Mouse (Mus musculus) kidney, embryonic 14.5 days (tissue): ENCODE measurements around the gene Wdr4. TPM values are rescaled to one million over a fixed set of nuclear protein-coding genes. Genes with fewer than 3 reads are reported as not detected.
A peak's percentile ranks its signal among the peaks of the same experiment; 100 is the strongest.
"Not testable (repeated sequence)": the region's sequence is repeated elsewhere in the genome, so short reads cannot be mapped to it uniquely, and the experiment has no call there.

Source experiments
- ATAC-seq: fragments of 200-750 bp; cut with Nextera tagmentation; 2 replicates; pipeline ENCODE4 v1.8.0; 2017; ENCODE audit warnings: moderate number of reproducible peaks, mild to moderate bottlenecking, moderate TSS enrichment, moderate library complexity; ENCODE audit not compliant: low FRiP score, low TSS enrichment
- H3K27ac ChIP-seq: fragments of 300-500 bp; sonication (generic); 2 replicates; pipeline ENCODE4 v1.5.1; 2014; ENCODE audit warnings: low read depth, mild to moderate bottlenecking, low read length, moderate library complexity, mixed read lengths
- H3K27me3 ChIP-seq: fragments of 300-500 bp; sonication (generic); 2 replicates; pipeline ENCODE4 v1.6.1; 2014; ENCODE audit warnings: mild to moderate bottlenecking, low read length; ENCODE audit not compliant: control insufficient read depth, insufficient read depth
- H3K36me3 ChIP-seq: fragments of 300-500 bp; sonication (generic); 2 replicates; pipeline ENCODE4 v1.6.1; 2014; ENCODE audit warnings: low read length, mixed read lengths; ENCODE audit not compliant: control insufficient read depth, insufficient read depth
- H3K4me1 ChIP-seq: fragments of 300-500 bp; sonication (generic); 2 replicates; pipeline ENCODE4 v1.6.1; 2014; ENCODE audit warnings: low read length, mixed read lengths; ENCODE audit not compliant: control insufficient read depth, insufficient read depth
- H3K4me2 ChIP-seq: fragments of 300-500 bp; sonication (generic); replicated peaks from 2 replicates; pipeline ENCODE4 v1.6.1; 2014; ENCODE audit warnings: low read depth, mild to moderate bottlenecking, low read length
- H3K4me3 ChIP-seq: fragments of 300-500 bp; sonication (generic); 2 replicates; pipeline ENCODE4 v1.5.1; 2014; ENCODE audit warnings: mild to moderate bottlenecking, low read length
- H3K9ac ChIP-seq: fragments of 300-500 bp; sonication (generic); 2 replicates; pipeline ENCODE4 v1.6.1; 2014; ENCODE audit warnings: low read depth, mild to moderate bottlenecking, low read length, moderate library complexity
- H3K9me3 ChIP-seq: fragments of 300-500 bp; sonication (generic); 2 replicates; pipeline ENCODE4 v1.6.1; 2016; ENCODE audit warnings: low read length; ENCODE audit not compliant: control insufficient read depth
- WGBS: fragments of 180-500 bp; shearing (Covaris S2); extraction: QIAGEN DNeasy Blood & Tissue Kit; methylation state at CpG from one replicate; pipeline ENCODE4 v1.1.7; 2014; 5-methylcytosine and 5-hydroxymethylcytosine counted together
- polyA plus RNA-seq: library from polyadenylated mRNA; unstranded; fragments of >200 nt; fragmentation: Nextera tagmentation; extraction: Ambion mirVana; gene quantifications from 2 replicates; pipeline ENCODE4 v1.2.1, GENCODE M21; 2014

Wdr4 gene
- polyA plus RNA-seq, 1 experiment from 2014 or later, result 45.7 TPM

DNA sequence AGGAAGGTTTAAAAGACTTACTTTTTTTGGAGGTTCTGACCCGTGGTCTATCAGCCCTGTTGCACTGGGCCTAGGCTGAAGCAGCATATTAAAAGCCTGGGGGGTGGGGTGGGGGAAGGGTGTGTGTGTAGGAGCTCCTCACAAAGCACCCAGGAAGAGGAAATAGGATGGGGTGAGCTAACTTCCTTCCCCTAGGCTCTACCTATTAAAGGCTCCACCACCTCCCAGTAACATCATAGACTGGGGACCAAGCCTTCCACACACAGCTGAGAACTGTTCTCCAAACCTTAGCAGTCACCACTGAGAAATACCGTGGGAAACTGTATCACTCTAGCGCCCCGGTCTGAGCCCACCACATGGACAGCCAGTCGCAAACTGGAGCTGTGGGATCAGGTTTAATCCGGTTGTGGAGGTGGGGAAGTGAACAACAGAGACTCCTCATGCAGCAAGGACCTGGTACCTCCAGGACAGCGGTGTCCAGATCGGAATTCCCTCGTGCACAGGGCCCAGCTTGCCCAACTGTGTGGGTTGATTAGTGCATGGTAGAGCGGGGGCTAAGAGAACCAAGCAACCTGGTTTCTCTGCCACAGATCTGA, 38.3 kb upstream of the Wdr4 start:
- Histone ChIP-seq H3K27me3 (no peaks in the 10 kb centered on the region), H3K9ac (no peak overlapping the region), H3K27ac (peak overlapping the region; percentile 24; the same call in 1 of the 2 replicates), H3K4me2 (no peak overlapping the region), H3K4me3 (no peak overlapping the region), H3K9me3 (no peaks in the 10 kb centered on the region), H3K36me3 (no peaks in the 10 kb centered on the region), H3K4me1 (peaks cover 17% of the 10 kb centered on the region)
- WGBS, result 59% methylated on average over 10 of the region's 10 CpGs
- ATAC-seq, result no peak

DNA sequence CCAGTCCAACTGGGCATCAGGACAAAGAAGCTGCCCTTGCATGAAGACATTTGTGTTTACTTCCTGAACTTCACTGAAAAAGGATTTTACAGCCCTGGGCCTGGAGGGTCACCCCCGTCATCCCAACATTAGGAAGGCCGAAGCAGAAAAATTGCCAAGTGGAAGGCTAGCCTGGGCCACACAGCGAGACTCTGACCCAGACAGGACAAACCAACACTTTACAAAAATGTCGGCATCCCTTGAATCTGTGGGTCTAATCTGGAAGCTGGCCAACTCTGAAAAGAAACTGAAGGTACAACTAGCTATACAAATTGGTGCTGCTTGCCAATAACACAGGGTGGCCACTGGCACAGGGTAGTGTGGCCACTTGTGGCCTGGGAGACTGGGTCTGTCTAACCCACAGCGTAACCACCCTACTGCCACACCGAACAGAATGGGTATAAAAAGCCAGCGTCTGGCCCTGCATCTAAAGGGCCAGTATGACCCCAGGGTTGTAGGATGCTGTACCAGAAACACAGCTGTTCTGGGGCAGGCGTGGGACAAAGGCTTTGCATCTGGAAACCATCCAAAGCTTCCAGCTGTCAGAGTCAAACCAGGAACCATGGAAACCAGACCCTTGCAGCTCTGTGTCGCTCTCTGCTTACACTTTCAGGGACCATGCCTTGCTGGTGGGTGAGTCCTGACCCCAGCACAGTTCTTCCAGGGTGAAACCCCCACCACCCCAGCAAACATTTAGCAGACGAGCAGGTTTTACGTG, 37.5 kb upstream of the Wdr4 start:
- Histone ChIP-seq H3K27ac (peak overlapping the region; percentile 6; the same call in 1 of the 2 replicates), H3K4me3 (no peak overlapping the region), H3K9ac (no peak overlapping the region), H3K27me3 (no peaks in the 10 kb centered on the region), H3K4me2 (no peak overlapping the region), H3K36me3 (no peaks in the 10 kb centered on the region), H3K9me3 (no peaks in the 10 kb centered on the region), H3K4me1 (peaks cover 17% of the 10 kb centered on the region)
- peak; percentile 83 for ATAC-seq
- 49% methylated on average over 11 of the region's 11 CpGs for WGBS

DNA sequence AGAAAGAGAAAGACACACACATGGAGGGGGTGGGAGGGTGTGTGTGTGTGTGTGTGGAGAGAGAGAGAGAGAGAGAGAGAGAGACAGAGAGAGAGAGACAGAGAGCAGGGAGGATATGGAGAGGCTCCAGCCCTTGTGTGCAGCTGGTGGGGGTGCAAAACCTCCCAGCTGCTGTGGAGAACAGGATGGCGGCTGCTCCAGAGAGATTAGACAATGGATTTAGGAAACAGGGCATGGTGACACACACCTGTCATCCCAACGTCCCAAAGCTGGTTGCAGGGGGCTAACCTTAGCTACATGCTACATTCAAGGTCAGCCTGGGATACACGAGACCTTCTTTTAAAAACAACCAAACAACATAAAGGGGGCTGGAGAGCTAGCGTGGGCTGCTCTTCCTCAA, 36.5 kb upstream of the Wdr4 start:
- Histone ChIP-seq H3K27me3 (no peaks in the 10 kb centered on the region), H3K27ac (no peak overlapping the region), H3K9ac (no peak overlapping the region), H3K4me1 (peaks cover 17% of the 10 kb centered on the region), H3K36me3 (no peaks in the 10 kb centered on the region), H3K9me3 (no peaks in the 10 kb centered on the region), H3K4me3 (no peak overlapping the region), H3K4me2 (no peak overlapping the region)
- ATAC-seq, result no peak
- 73% methylated on average over 4 of the region's 4 CpGs for WGBS

DNA sequence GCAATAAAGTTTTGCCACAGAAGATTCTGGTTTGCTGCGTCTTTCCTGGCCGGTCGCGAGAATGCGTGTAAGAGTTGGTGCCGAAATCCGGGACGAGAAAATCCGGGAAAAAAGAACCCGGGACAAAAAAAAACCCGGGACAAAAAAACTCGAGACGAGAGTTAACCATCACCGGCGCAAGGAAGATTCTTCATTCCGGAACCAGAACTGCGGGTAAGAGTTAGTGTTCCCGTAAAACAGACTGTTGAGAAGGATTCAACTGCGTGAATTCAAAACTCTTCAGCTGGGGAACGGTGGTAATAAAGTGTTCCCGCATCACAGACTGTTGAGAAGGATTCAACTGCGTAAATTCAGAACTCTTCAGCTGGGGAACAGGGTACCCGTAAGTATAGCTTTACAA, 32.8 kb upstream of the Wdr4 start:
- not testable (repeated sequence) for H3K4me3 ChIP-seq, H3K9ac ChIP-seq, H3K27ac ChIP-seq, ATAC-seq, H3K36me3 ChIP-seq, H3K4me2 ChIP-seq, H3K27me3 ChIP-seq, H3K4me1 ChIP-seq, H3K9me3 ChIP-seq
- 95% methylated on average over 23 of the region's 23 CpGs for WGBS

DNA sequence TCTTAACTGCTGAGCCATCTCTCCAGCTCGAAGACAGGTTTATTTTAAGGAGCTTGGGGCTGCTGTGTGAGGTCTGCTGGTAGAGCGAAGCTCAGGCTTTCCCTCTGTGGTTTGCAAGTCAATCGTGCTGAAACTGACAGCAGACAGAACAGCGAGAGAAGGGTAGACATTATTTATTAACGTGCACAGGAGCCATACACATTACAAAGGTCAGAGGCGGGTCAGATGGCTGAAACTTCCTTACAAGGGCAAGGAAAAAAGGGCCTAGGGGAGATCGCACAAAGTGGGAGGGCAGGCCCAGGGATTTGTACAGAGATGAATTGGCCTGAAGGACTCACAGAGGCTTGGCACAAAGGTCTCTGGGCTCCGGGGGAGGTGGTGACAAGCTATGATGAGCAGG, 29.6 kb upstream of the Wdr4 start:
- Histone ChIP-seq H3K27me3 (no peaks in the 10 kb centered on the region), H3K4me1 (0 out of 2 replicates have a peak, but pooled peaks cover 3% of the 10 kb centered on the region), H3K27ac (no peak overlapping the region), H3K4me2 (no peak overlapping the region), H3K9ac (no peak overlapping the region), H3K9me3 (peaks cover 3% of the 10 kb centered on the region; the same call in 1 of the 2 replicates), H3K4me3 (no peak overlapping the region), H3K36me3 (no peaks in the 10 kb centered on the region)
- WGBS, result 30% methylated on average over 8 of the region's 8 CpGs
- no peak for ATAC-seq

DNA sequence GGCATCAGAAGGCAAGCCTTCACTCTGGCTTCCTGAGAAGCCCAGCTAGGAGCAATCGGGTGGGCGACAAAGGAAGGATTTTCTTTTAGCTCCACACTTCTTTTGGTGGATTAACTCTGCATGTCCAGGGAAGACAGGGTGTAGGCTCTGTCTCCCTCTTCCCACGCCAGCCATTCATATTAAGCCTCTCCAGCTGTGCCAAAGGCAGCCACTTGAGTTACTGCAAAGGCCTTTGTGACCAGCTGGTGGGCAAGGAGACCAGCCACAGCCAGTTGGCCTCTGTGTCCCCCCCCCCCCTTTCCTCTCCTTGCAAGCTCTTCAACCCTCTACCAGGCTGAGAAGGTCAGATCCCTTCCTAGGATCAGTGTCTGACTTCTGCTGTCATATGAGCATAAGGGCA, 28.2 kb upstream of the Wdr4 start:
- no peak overlapping the region for H3K4me2 ChIP-seq
- WGBS, result 81% methylated on average over 3 of the region's 3 CpGs
- 0 out of 2 replicates have a peak, but pooled peaks cover 3% of the 10 kb centered on the region for H3K4me1 ChIP-seq
- no peak overlapping the region for H3K4me3 ChIP-seq
- H3K36me3 ChIP-seq, result no peaks in the 10 kb centered on the region
- no peak overlapping the region for H3K27ac ChIP-seq
- H3K9me3 ChIP-seq, result peaks cover 3% of the 10 kb centered on the region; the same call in 1 of the 2 replicates
- ATAC-seq, result no peak
- H3K27me3 ChIP-seq, result no peaks in the 10 kb centered on the region
- H3K9ac ChIP-seq, result no peak overlapping the region

DNA sequence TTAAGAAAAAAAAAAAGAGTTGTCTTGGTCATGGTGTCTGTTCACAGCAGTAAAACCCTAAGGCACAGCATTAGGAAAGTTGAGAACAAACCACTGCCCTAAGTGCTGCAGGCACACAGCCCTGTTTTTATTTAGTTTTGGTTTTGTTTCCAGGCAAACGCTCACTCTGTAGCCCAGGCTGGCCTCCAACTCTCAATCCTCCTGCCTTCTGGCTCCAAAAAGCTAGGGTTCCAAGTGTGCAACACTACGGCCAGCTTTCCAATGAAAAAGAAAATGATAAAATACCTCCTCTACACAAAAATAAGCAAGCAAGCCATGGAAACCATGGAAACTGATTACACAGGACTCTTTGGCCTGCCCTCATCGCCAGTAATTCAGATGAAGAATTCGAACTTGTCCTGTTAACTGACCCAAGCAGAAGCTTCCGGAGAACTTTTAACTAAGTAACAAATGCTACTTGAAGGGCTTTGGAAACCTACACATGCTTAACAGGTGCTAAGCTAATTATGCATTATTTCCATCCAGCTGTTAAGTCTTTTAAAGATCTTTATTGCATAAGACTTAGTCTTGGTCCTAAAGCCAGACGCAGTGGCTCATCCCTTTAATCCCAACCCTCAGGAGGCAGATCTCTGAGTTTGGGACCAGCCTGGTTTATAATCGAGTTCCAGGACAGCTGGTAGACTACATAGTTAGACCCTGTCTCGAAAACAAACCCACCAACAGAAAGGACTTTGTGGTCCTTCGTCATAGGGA, 26.8 kb upstream of the Wdr4 start:
- Histone ChIP-seq H3K36me3 (no peaks in the 10 kb centered on the region), H3K4me1 (0 out of 2 replicates have a peak, but pooled peaks cover 3% of the 10 kb centered on the region), H3K9me3 (peaks cover 3% of the 10 kb centered on the region; the same call in 1 of the 2 replicates), H3K27ac (no peak overlapping the region), H3K4me3 (no peak overlapping the region), H3K27me3 (no peaks in the 10 kb centered on the region), H3K4me2 (no peak overlapping the region), H3K9ac (no peak overlapping the region)
- WGBS, result 87% methylated on average over 9 of the region's 9 CpGs
- no peak for ATAC-seq

DNA sequence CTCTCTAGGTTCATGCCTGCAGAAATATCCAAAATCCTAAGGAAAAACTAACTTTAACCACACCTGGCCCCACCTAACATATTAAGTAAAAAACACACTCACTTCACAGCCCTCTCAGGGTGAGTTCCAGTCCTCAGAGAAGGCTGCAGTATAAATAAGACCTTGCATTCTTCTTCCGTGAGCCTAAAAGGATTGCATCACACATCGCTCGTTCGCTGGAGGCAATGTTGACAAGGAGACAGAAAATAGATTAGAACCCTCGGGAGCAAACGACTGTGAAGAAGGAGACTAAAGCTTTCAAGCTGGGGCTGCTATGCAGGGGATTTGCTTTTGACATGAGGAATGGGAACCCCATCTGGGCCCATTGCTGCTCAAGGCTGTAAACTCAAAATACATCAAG, 23.8 kb upstream of the Wdr4 start:
- H3K4me1 ChIP-seq, result 0 out of 2 replicates have a peak, but pooled peaks cover 3% of the 10 kb centered on the region
- H3K36me3 ChIP-seq, result no peaks in the 10 kb centered on the region
- WGBS, result 42% methylated on average over 6 of the region's 6 CpGs
- no peaks in the 10 kb centered on the region for H3K9me3 ChIP-seq
- H3K4me2 ChIP-seq, result no peak overlapping the region
- H3K27ac ChIP-seq, result no peak overlapping the region
- no peak overlapping the region for H3K4me3 ChIP-seq
- no peaks in the 10 kb centered on the region for H3K27me3 ChIP-seq
- ATAC-seq, result no peak
- H3K9ac ChIP-seq, result no peak overlapping the region

DNA sequence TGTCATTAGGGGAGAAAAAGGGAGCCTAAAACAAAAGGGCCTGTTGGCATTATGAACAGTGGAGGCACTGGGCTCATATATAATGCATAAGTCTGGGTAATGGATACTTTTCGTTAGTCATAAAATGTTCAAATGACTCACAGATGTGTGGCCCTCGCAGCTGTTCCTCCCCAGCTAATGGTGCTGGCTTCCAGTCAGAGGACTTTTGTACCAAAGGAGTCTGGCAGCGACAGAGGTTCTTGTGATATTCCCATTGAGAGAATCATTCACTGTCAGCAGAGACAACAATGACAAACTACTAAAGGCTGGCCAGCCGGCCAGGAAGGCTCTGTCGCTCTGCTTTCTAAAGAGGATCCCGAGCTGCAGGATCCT, 21.7 kb upstream of the Wdr4 start:
- 37% methylated on average over 6 of the region's 6 CpGs for WGBS
- Histone ChIP-seq H3K9ac (no peak overlapping the region), H3K27me3 (no peaks in the 10 kb centered on the region), H3K36me3 (no peaks in the 10 kb centered on the region), H3K9me3 (no peaks in the 10 kb centered on the region), H3K4me3 (no peak overlapping the region), H3K4me1 (0 out of 2 replicates have a peak, but pooled peaks cover 3% of the 10 kb centered on the region), H3K27ac (peak overlapping the region; percentile 7; the same call in 1 of the 2 replicates), H3K4me2 (no peak overlapping the region)
- no peak for ATAC-seq
